Mouse (Mus musculus): ENCODE data around the gene Anxa9. TPM values are rescaled to one million over a fixed set of nuclear protein-coding genes. Genes with fewer than 3 reads are reported as not detected.

Gene Anxa9
- polyA plus RNA-seq (2012; rRNA removed; ENCODE audit: low replicate concordance): 4.1 and 7.0 TPM in 2 replicates

DNA sequence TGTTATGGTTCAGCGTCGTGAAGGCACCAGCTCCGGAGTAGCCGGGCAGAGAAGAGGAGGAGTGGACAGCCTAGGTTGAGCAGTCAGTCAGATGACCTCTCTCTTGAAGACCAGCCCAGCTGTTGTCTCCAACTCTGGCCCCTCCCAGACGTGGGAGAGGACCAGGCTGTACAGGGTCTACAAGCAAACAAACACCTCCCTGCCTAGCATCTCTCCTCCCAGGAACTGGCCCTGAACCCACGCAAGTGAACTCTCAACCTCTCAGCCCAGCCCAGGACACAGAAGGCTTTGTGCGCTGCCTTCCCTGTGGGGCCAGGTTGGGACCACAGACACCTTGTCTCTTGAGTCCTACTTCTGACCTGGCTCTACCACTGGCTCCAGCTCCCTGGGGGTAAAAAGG, at the start of gene Anxa9:
Gene Anxa9 (minus strand): TSS at position 77 of the 400 bp plus-strand sequence.

DNA sequence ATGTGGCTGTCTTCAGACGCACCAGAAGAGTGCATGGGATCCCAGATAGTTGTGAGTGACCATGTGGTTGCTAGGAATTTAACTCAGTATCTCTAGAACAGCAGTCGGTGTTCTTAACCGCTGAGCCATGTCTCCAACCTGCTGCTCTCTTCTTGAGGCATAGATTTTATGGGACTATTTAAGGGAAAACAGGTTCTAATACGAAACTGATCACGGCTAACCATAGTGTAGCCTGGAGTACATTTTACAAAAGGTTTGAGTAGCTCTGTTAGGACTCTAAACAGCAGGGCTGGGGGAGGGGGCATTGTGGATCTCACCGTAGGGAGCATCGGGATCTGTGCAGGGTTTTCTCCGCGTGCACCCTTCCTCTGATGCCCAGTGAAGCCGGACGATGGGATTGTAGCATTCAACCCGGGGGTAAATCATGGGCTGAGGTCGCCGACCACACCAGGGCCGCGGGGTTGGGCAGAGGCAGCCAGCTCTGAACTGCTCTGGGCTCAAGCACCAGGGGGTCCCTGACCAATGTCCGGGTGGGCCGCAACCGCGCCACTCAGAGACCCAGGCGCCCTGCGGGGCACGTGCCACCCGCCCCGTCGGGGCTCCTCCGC, 7.6 kb upstream of the Anxa9 start, which contains the start of gene Cers2:
Gene Cers2 (plus strand): TSS at position 306 of the 608 bp plus-strand sequence.

DNA sequence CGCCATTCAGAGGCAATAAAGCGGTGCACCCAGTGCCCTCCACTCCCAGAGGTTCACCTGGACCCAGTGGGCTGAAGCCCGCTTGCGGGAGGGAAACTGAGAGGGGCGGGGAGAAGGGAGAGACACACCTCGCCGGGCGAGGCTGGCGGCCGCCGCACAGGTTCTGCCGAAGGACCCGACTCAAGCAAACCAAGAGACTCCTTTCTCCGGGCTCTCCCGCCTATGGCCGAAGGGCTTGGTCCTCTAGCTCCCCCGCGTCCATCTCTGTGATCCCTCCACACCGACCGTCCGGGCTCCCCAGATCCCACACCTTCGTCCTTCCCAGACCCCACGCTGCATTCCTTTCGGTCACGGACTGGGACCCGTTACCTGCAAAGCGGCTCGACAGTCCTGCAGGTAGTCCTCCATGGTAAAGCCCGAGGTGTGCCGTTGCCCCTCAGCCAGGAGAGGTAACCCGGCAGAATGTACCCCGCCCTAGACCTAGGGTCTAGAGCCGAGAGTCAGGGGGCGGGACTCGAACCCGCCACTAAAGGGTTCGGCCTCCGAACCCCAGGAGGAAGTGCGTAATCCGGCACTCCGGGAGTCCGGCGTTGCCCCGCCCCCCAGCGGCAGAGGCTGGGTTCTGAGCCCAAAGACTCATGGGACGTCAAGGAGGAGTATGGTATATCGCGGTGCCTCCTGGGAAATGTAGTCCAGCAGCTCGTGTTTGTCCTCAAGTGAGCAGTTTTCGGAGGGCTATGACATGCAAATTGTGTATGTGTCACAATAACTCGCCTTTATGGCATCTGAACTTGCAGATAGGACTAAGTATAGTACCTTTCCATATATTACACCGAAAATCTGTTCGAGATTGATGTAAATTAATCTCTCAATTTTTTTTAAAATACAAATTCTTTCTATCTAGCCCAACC, 25.5 kb downstream of the Anxa9 start, which contains the start of the genes Mindy1 and Prune1:
Gene Mindy1 (plus strand): TSS at position 130 of the 911 bp plus-strand sequence.
Gene Prune1 (minus strand): TSS at position 861 of the 911 bp plus-strand sequence.

DNA sequence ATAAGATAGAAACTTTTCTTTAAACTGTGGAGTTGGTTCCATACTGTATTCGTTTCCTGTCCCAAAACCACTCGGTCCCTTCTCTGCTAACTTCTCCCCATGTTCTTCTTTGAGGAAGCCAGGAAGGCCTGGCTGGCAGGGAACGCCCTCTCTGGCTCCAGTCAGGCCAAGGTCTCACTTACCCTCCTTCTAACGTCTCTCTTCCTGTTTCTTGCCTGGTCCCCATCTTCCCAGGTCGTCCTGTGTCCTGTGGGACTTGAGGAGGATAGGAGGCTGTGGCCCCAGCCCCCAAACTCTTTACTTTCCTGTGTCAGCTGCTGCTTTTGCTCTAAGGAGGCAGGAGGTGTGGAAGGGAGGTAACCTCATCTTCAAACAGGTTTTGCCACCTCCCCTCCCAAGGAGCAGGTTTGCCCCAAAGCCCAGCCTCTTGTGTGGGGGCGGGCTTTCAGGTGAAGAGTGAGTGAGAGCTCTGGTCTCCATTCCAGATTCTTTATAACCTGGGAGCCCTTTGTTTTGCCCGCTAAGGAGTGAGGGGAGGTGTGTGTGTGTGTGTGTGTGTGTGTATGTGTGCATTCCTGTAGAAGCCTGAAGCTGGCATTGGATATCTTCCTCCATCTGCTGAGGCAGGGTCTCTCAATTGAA, 56.1 kb downstream of the Anxa9 start, which contains the start of gene Bnipl:
Gene Bnipl (minus strand): TSS at position 411 of the 642 bp plus-strand sequence.

Other genes with a start within 250 kb of the Anxa9 start
- gene Pip5k1a, start 200.2 kb downstream of the Anxa9 start, polyA plus RNA-seq (2012; rRNA removed; ENCODE audit: low replicate concordance): 18.7 and 25.1 TPM in 2 replicates
- 47.2 and 66.3 TPM in 2 replicates for gene Vps72, start 196.2 kb downstream of the Anxa9 start, polyA plus RNA-seq (2012; rRNA removed; ENCODE audit: low replicate concordance)
- 0.46 and 0.84 TPM in 2 replicates for gene Tmod4, start 182.7 kb downstream of the Anxa9 start, polyA plus RNA-seq (2012; rRNA removed; ENCODE audit: low replicate concordance)
- gene Scnm1, start 173.2 kb downstream of the Anxa9 start, polyA plus RNA-seq (2012; rRNA removed; ENCODE audit: low replicate concordance): 48.2 and 53.5 TPM in 2 replicates
- gene Lysmd1, start 173.1 kb downstream of the Anxa9 start, polyA plus RNA-seq (2012; rRNA removed; ENCODE audit: low replicate concordance): 8.5 and 9.4 TPM in 2 replicates
- 18.6 and 23.0 TPM in 2 replicates for gene Tnfaip8l2, start 164.8 kb downstream of the Anxa9 start, polyA plus RNA-seq (2012; rRNA removed; ENCODE audit: low replicate concordance)
- 6.0 and 30.1 TPM in 2 replicates for gene Sema6c, start 146.7 kb downstream of the Anxa9 start, polyA plus RNA-seq (2012; rRNA removed; ENCODE audit: low replicate concordance)
- gene Gabpb2, start 89.3 kb downstream of the Anxa9 start, polyA plus RNA-seq (2012; rRNA removed; ENCODE audit: low replicate concordance): 11.3 and 19.4 TPM in 2 replicates
- gene Cdc42se1, start 78.4 kb downstream of the Anxa9 start, polyA plus RNA-seq (2012; rRNA removed; ENCODE audit: low replicate concordance): 52.9 and 68.9 TPM in 2 replicates
- 11.7 and 16.1 TPM in 2 replicates for gene Mllt11, start 75.0 kb downstream of the Anxa9 start, polyA plus RNA-seq (2012; rRNA removed; ENCODE audit: low replicate concordance)
- gene Gm128, start 65.6 kb downstream of the Anxa9 start, polyA plus RNA-seq (2012; rRNA removed; ENCODE audit: low replicate concordance): 0.91 TPM in 1 of 2 replicates, not detected in the other
- 0.09 and 6.4 TPM in 2 replicates for gene Bnipl, start 56.0 kb downstream of the Anxa9 start, polyA plus RNA-seq (2012; rRNA removed; ENCODE audit: low replicate concordance)
- 82.0 and 89.1 TPM in 2 replicates for gene Mindy1, start 25.8 kb downstream of the Anxa9 start, polyA plus RNA-seq (2012; rRNA removed; ENCODE audit: low replicate concordance)
- 28.9 and 29.2 TPM in 2 replicates for gene Prune1, start 25.1 kb downstream of the Anxa9 start, polyA plus RNA-seq (2012; rRNA removed; ENCODE audit: low replicate concordance)
- 136 and 146 TPM in 2 replicates for gene Cers2, start 7.6 kb upstream of the Anxa9 start, polyA plus RNA-seq (2012; rRNA removed; ENCODE audit: low replicate concordance)
- 12.4 and 26.7 TPM in 2 replicates for gene Setdb1, start 50.0 kb upstream of the Anxa9 start, polyA plus RNA-seq (2012; rRNA removed; ENCODE audit: low replicate concordance)
- gene 4930558C23Rik, start 95.7 kb upstream of the Anxa9 start, polyA plus RNA-seq (2012; rRNA removed; ENCODE audit: low replicate concordance): not detected in 2 replicates
- gene Arnt, start 127.2 kb upstream of the Anxa9 start, polyA plus RNA-seq (2012; rRNA removed; ENCODE audit: low replicate concordance): 42.1 and 43.1 TPM in 2 replicates
- gene Ctsk, start 192.1 kb upstream of the Anxa9 start, polyA plus RNA-seq (2012; rRNA removed; ENCODE audit: low replicate concordance): 18.7 and 41.3 TPM in 2 replicates
- gene Ctss, start 219.6 kb upstream of the Anxa9 start, polyA plus RNA-seq (2012; rRNA removed; ENCODE audit: low replicate concordance): 26.9 and 63.6 TPM in 2 replicates

Measured in subcutaneous adipose tissue, adult 2 months (tissue).